Mouse (Mus musculus) hindbrain, embryonic 15.5 days (tissue): ENCODE data around the gene Hmg20b. TPM values are rescaled to one million over a fixed set of nuclear protein-coding genes. Genes with fewer than 3 reads are reported as not detected.

Experiments
- ATAC-seq: fragments of 200-750 bp; cut with Nextera tagmentation; 2 replicates; pipeline ENCODE4 v1.8.0; 2017; ENCODE audit warnings: low read depth, moderate number of reproducible peaks, moderate TSS enrichment; ENCODE audit not compliant: low FRiP score
- H3K27ac ChIP-seq: fragments of 300-500 bp; sonication (generic); replicated peaks from 2 replicates; pipeline ENCODE4 v1.5.1; 2015; ENCODE audit warnings: mild to moderate bottlenecking, inconsistent platforms
- H3K27me3 ChIP-seq: fragments of 300-500 bp; sonication (generic); 2 replicates; pipeline ENCODE4 v1.6.1; 2015; ENCODE audit warnings: control low read depth, inconsistent platforms
- H3K36me3 ChIP-seq: fragments of 300-500 bp; sonication (generic); 2 replicates; pipeline ENCODE4 v1.6.1; 2015; ENCODE audit warnings: control low read depth, inconsistent platforms
- H3K4me1 ChIP-seq: fragments of 300-500 bp; sonication (generic); replicated peaks from 2 replicates; pipeline ENCODE4 v1.6.1; 2015; ENCODE audit warnings: control low read depth, inconsistent platforms
- H3K4me2 ChIP-seq: fragments of 300-500 bp; sonication (generic); 2 replicates; pipeline ENCODE4 v1.6.1; 2015; ENCODE audit warnings: moderate library complexity, mild to moderate bottlenecking, inconsistent platforms
- H3K4me3 ChIP-seq: fragments of 300-500 bp; sonication (generic); 2 replicates; pipeline ENCODE4 v1.5.1; 2015; ENCODE audit warnings: mild to moderate bottlenecking, inconsistent platforms
- H3K9ac ChIP-seq: fragments of 300-500 bp; sonication (generic); 2 replicates; pipeline ENCODE4 v1.6.1; 2015; ENCODE audit warnings: inconsistent platforms
- H3K9me3 ChIP-seq: fragments of 300-500 bp; sonication (generic); 2 replicates; pipeline ENCODE4 v1.6.1; 2016; ENCODE audit warnings: control low read depth, inconsistent platforms
- WGBS: fragments of 180-500 bp; shearing (Covaris S2); methylation state at CpG from one replicate; pipeline ENCODE4 v1.1.7; 2015; 5-methylcytosine and 5-hydroxymethylcytosine counted together
- polyA plus RNA-seq: library from polyadenylated mRNA; unstranded; fragments of >200 nt; fragmentation: Nextera tagmentation; extraction: Ambion mirVana; gene quantifications from 2 replicates; pipeline ENCODE4 v1.2.1, GENCODE M21; 2015

Gene Hmg20b
- polyA plus RNA-seq, 1 experiment from 2014 or later = 39.9 TPM

DNA sequence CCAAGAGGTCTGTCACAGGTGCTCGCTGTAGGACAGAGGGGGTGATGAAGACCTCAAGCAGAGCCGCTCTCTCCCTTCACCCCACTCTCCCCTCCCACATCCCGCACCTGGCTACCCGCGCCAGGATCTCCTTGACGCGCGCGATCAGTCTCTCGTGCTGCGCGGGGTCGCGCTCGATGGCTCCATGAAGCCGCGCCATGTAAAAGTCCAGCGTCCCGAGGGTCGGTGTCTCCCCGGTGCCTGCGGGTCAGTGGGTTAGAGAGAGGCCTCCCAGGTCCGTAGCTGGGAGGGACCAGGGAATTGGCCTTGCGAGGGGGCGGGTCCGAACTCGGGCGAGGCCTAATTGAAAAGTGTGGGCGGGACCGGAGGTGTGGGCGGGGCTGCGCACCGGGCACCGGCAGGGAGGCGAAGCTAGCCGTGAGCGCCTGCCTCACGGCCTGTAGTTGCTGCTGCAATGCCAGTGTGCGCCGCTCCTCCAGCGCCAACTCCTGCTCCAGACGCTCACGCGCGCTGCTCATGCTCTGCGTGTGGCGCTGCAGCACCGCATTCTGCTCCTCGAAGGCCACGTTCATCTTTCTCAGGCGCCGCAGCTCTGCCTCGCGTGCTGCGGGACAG lies 3.7 kb downstream of the Hmg20b start:
- H3K4me3 ChIP-seq = peak overlapping the region; percentile 33
- H3K27me3 ChIP-seq = peaks cover 42% of the 10 kb centered on the region
- 12% methylated on average over 53 of the region's 55 CpGs for WGBS
- H3K4me1 ChIP-seq = peaks cover 41% of the 10 kb centered on the region
- ATAC-seq = peak; percentile 13; the same call in 1 of the 2 replicates
- peak overlapping the region; percentile 56 for H3K4me2 ChIP-seq
- no peaks in the 10 kb centered on the region for H3K36me3 ChIP-seq
- H3K9ac ChIP-seq = peak overlapping the region; percentile 45
- H3K27ac ChIP-seq = peak overlapping the region; percentile 54
- H3K9me3 ChIP-seq = no peaks in the 10 kb centered on the region

- H3K27ac ChIP-seq = no peak overlapping the region
- WGBS = 84% methylated on average over 4 of the region's 4 CpGs
- H3K9me3 ChIP-seq = no peaks in the 10 kb centered on the region
- peaks cover 49% of the 10 kb centered on the region for H3K27me3 ChIP-seq
- no peaks in the 10 kb centered on the region for H3K36me3 ChIP-seq
- peaks cover 35% of the 10 kb centered on the region for H3K4me1 ChIP-seq
- no peak for ATAC-seq
- no peak overlapping the region for H3K4me3 ChIP-seq
- H3K9ac ChIP-seq = no peak overlapping the region
- H3K4me2 ChIP-seq = no peak overlapping the region
These were observed 5.1 kb downstream of the Hmg20b start for GRCm38 (mm10) chr10:81345162-81345534.

GRCm38 (mm10) chr10:81344421-81345161 lies 5.7 kb downstream of the Hmg20b start:
- H3K4me3 ChIP-seq = no peak overlapping the region
- no peak overlapping the region for H3K27ac ChIP-seq
- H3K9me3 ChIP-seq = no peaks in the 10 kb centered on the region
- H3K4me1 ChIP-seq = peaks cover 29% of the 10 kb centered on the region
- no peak for ATAC-seq
- no peak overlapping the region for H3K4me2 ChIP-seq
- no peaks in the 10 kb centered on the region for H3K36me3 ChIP-seq
- peaks cover 49% of the 10 kb centered on the region for H3K27me3 ChIP-seq
- 59% methylated on average over 8 of the region's 8 CpGs for WGBS
- no peak overlapping the region for H3K9ac ChIP-seq

- Histone ChIP-seq H3K36me3 (no peaks in the 10 kb centered on the region), H3K4me3 (peak within 1 kb of the TSS; percentile 38), H3K9ac (peak within 1 kb of the TSS; percentile 41), H3K27me3 (peaks cover 48% of the 10 kb centered on the region), H3K4me1 (peaks cover 20% of the 10 kb centered on the region), H3K9me3 (no peaks in the 10 kb centered on the region), H3K4me2 (peak within 1 kb of the TSS; percentile 85), H3K27ac (no peak within 1 kb of the TSS)
- 7% methylated on average over 62 of the region's 67 CpGs for WGBS
- ATAC-seq = no peak
These were observed 7.4 kb downstream of the Hmg20b start, which contains the start of gene Gipc3 for GRCm38 (mm10) chr10:81342686-81343505. TSS of gene Gipc3 (minus strand) at chr10:81343266.

- H3K4me2 ChIP-seq = no peak overlapping the region
- no peak overlapping the region for H3K27ac ChIP-seq
- 32% methylated on average over 16 of the region's 16 CpGs for WGBS
- H3K36me3 ChIP-seq = no peaks in the 10 kb centered on the region
- no peaks in the 10 kb centered on the region for H3K9me3 ChIP-seq
- no peak overlapping the region for H3K9ac ChIP-seq
- no peak for ATAC-seq
- H3K4me3 ChIP-seq = no peak overlapping the region
- peaks cover 50% of the 10 kb centered on the region for H3K27me3 ChIP-seq
- peaks cover 11% of the 10 kb centered on the region for H3K4me1 ChIP-seq
These were observed 8.8 kb downstream of the Hmg20b start for GRCm38 (mm10) chr10:81341333-81341949.

DNA sequence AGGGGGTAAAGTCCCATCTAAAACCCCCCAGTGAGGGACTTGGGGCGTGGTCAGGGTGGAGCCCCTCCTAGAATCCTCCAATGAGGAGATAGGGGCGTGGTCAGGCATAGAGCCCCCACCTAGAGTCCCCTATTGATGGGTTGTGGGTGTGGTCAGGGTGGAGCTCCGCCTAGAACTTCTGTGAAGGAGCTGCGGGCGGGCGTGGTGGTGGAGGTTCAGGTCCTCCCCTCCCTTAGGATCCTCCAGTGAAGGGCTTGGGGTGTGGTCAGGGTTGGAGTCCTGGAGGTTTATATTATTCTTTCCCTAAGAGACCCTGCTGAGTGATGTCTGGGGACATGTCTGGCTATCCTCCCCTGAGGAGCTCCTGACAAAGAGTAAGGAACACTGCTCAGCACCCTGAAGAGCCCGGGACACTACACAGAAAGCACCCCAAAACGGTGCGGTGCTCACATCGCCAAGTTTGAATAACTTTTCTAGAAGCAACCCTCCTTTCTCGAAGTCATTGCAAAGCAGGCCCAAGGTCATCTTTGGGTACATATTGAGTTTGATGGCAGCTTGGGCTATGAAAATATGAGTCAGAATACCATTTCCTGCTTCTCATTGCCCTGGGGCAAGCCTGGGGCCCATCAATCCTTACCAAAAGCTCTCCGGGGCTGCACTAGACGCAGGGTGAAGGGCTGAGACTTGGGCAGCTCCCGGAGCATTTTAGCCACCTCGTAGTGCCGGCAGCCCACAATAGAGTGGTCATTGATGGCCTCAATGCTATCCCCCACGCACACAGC lies 9.5 kb downstream of the Hmg20b start:
- peaks cover 50% of the 10 kb centered on the region for H3K27me3 ChIP-seq
- H3K4me3 ChIP-seq = no peak overlapping the region
- no peak overlapping the region for H3K9ac ChIP-seq
- 27% methylated on average over 17 of the region's 17 CpGs for WGBS
- peaks cover 9% of the 10 kb centered on the region for H3K4me1 ChIP-seq
- no peak overlapping the region for H3K4me2 ChIP-seq
- no peak for ATAC-seq
- H3K27ac ChIP-seq = no peak overlapping the region
- no peaks in the 10 kb centered on the region for H3K9me3 ChIP-seq
- no peaks in the 10 kb centered on the region for H3K36me3 ChIP-seq

- Histone ChIP-seq H3K4me1 (no peaks in the 10 kb centered on the region; the same call in 1 of the 2 replicates), H3K27me3 (peaks cover 35% of the 10 kb centered on the region), H3K27ac (no peak overlapping the region), H3K36me3 (no peaks in the 10 kb centered on the region), H3K4me2 (no peak overlapping the region), H3K9me3 (no peaks in the 10 kb centered on the region), H3K4me3 (no peak overlapping the region), H3K9ac (no peak overlapping the region)
- no peak for ATAC-seq
- 94% methylated on average over 4 of the region's 4 CpGs for WGBS
These were observed 13.7 kb downstream of the Hmg20b start for GRCm38 (mm10) chr10:81336558-81336957.

DNA sequence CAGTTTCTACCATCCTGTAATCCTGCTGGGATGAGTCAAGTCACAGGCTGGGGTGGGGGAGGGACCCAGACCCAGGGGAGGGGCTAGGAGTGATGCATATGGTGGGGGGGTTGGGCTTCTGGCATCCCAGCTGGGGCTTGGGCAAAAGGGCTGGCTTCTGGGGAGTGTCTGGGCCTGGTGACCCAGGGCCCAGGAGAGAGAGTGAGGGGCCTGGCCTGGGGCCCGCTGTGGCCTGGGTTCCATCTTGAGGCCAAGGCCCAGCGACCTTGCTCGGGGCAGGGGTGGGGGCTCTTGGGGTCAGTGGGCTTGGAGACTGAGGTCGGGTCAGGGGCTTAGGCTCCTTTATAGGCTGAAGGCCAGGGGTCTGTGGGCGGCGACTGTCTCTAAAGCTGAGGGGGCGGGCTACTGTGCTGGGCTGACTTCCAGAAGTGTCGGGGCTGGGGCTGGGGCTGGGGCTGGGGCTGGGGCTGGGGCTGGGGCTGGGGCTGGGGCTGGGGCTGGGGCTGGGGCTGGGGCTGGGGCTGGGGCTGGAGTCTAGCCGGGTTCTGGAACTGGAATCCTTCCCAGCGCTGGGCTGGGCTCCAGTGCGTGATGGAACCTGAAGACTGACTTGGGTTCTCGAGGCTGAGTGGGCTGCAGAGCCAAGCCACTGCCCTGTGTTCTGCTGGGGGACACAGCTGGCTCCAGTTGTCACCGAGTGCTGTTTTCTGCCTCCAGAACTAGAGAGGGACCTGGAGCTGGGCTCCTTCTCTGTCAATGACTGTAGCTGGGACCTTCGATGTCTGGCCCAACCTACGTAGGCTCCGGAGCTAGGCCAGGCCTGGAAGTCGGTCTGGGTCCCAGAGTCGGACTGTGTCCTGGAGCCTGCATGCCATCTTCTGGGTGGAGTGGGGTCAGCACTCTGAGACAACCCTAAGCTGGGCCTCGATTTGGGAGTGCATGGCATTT lies 14.6 kb downstream of the Hmg20b start:
- Histone ChIP-seq H3K27me3 (peaks cover 28% of the 10 kb centered on the region), H3K9ac (no peak overlapping the region)
- whole genome bisulfite sequencing = 38% methylated on average over 17 of the region's 19 CpGs

DNA sequence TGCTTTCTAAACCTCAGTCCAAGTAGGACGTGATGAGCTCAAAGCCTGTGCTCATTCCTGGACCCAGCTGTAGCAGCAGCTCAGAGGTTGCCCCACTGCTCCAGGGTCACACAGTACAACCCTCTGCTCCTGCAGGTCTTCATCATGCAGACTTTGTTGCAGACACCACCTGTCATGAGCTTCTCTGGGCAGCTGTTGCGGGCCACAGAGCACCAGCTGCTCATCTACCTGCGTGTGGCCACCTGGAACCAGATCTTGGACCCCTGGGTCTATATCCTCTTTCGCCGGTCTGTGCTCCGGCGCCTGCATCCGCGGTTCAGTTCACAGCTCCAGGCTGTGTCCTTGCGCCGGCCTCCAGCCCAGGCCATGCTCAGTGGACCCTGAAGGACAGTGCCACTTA lies 16.0 kb downstream of the Hmg20b start:
- Histone ChIP-seq H3K27me3 (peaks cover 28% of the 10 kb centered on the region), H3K4me1 (no peaks in the 10 kb centered on the region; the same call in 1 of the 2 replicates), H3K27ac (no peak overlapping the region), H3K4me2 (no peak overlapping the region), H3K36me3 (no peaks in the 10 kb centered on the region), H3K4me3 (no peak overlapping the region), H3K9me3 (no peaks in the 10 kb centered on the region), H3K9ac (no peak overlapping the region)
- ATAC-seq = no peak
- whole genome bisulfite sequencing = 61% methylated on average over 11 of the region's 11 CpGs

More for the DNA sequence above, 14.6 kb downstream of the Hmg20b start:
- no peak; the same call in 1 of the 2 replicates for ATAC-seq
- no peaks in the 10 kb centered on the region for H3K9me3 ChIP-seq
- H3K4me1 ChIP-seq = no peaks in the 10 kb centered on the region; the same call in 1 of the 2 replicates
- H3K4me3 ChIP-seq = no peak overlapping the region
- no peak overlapping the region for H3K4me2 ChIP-seq
- H3K36me3 ChIP-seq = no peaks in the 10 kb centered on the region
- H3K27ac ChIP-seq = no peak overlapping the region; the same call in 1 of the 2 replicates

- Histone ChIP-seq H3K27me3 (peaks cover 21% of the 10 kb centered on the region), H3K4me1 (no peaks in the 10 kb centered on the region; the same call in 1 of the 2 replicates), H3K4me2 (0 out of 2 replicates have a peak overlapping the region, but pooled peaks have one; percentile 11), H3K9me3 (no peaks in the 10 kb centered on the region), H3K4me3 (no peak overlapping the region), H3K36me3 (no peaks in the 10 kb centered on the region), H3K9ac (no peak overlapping the region), H3K27ac (no peak overlapping the region)
- 16% methylated on average over 29 of the region's 29 CpGs for WGBS
- no peak for ATAC-seq
These were observed 18.0 kb downstream of the Hmg20b start for GRCm38 (mm10) chr10:81332277-81332676.
